Mouse (Mus musculus) cerebellum, adult 2 months (tissue): ENCODE results near the gene Cyb561d1.
A peak's percentile ranks its signal among the peaks of the same experiment; 100 is the strongest.

Experiments used
- CTCF ChIP-seq: fragments of 200-500 bp; IDR thresholded peaks from 2 replicates; pipeline ENCODE4 v1.5.1; 2011; ENCODE audit warnings: low read depth, mild to moderate bottlenecking, control low read depth, low read length, moderate library complexity, borderline replicate concordance; ENCODE audit not compliant: insufficient read depth
- POLR2A ChIP-seq: fragments of 200-500 bp; IDR thresholded peaks from 2 replicates; pipeline ENCODE4 v1.6.1; 2011; ENCODE audit warnings: low read length, control low read depth, borderline replicate concordance; ENCODE audit not compliant: insufficient read depth

DNA sequence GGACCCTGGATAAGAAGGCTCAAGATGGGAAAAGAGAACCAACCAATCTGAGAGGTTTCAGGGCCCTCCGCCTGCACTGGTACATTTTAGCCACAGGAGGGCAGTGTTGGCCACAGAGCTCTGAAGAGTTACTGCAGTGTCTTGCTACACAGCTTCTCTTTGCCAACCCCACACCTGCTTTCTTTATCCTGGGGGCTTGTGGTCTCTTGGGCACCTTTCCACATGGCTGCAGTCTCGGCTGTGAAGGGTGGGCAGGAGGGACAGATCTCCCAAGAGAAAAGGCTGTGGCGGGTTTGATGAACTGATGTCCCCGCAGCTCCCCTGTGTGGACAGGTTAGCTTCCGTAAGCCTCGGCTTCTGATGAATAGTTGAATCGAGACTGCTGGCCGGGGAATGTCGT, 36.2 kb downstream of the Cyb561d1 start:
- TF ChIP-seq CTCF (peak; percentile 95), POLR2A (no peak)
